Mouse (Mus musculus) small intestine, adult 2 months (tissue): ENCODE data around the gene Tpr. TPM values are rescaled to one million over a fixed set of nuclear protein-coding genes. Genes with fewer than 3 reads are reported as not detected.

Experiments
- H3K27ac ChIP-seq: fragments of 200-500 bp; 2 replicates; pipeline ENCODE4 v1.5.1; 2012; ENCODE audit warnings: low read depth, low read length, control low read depth, inconsistent platforms; ENCODE audit not compliant: insufficient read depth
- H3K27me3 ChIP-seq: fragments of 200-500 bp; 2 replicates; pipeline ENCODE4 v1.6.1; 2012; ENCODE audit warnings: mild to moderate bottlenecking, moderate library complexity, low read length, inconsistent platforms; ENCODE audit not compliant: control insufficient read depth, insufficient read depth
- H3K36me3 ChIP-seq: fragments of 200-500 bp; 2 replicates; pipeline ENCODE4 v1.6.1; 2012; ENCODE audit warnings: mild to moderate bottlenecking, low read length, control low read depth, inconsistent platforms; ENCODE audit not compliant: control insufficient read depth, insufficient read depth
- H3K4me1 ChIP-seq: fragments of 200-500 bp; 2 replicates; pipeline ENCODE4 v1.6.1; 2012; ENCODE audit warnings: low read length, inconsistent platforms, mixed read lengths; ENCODE audit not compliant: control insufficient read depth, insufficient read depth, insufficient read length
- H3K4me3 ChIP-seq: fragments of 200-500 bp; 2 replicates; pipeline ENCODE4 v1.5.1; 2012; ENCODE audit warnings: low read depth, mild to moderate bottlenecking, control low read depth, inconsistent platforms, low read length, moderate library complexity
- CTCF ChIP-seq: fragments of 200-500 bp; IDR thresholded peaks from 2 replicates; pipeline ENCODE4 v1.5.1; 2012; ENCODE audit warnings: low read depth, mild to moderate bottlenecking, control low read depth, inconsistent platforms, low read length, moderate library complexity, mixed read lengths; ENCODE audit not compliant: insufficient replicate concordance, insufficient read length; ENCODE audit errors: extremely low read depth
- POLR2A ChIP-seq: fragments of 200-500 bp; IDR thresholded peaks from 2 replicates; pipeline ENCODE4 v1.6.1; 2012; ENCODE audit warnings: low read depth, mild to moderate bottlenecking, control low read depth, inconsistent platforms, low read length, moderate library complexity
- WGBS: fragments of 180-500 bp; shearing (Covaris S2); methylation state at CpG from one replicate; pipeline ENCODE4 v1.1.7; 2018; 5-methylcytosine and 5-hydroxymethylcytosine counted together
- polyA plus RNA-seq: library from polyadenylated mRNA; depleted of rRNA; stranded (reverse); fragments of >200 nt; gene quantifications from 2 replicates; pipeline ENCODE4 v1.2.3, GENCODE M21; 2012

Tpr gene
- polyA plus RNA-seq, 1 experiment: 29.9 TPM

- H3K36me3 ChIP-seq: no peaks in the 10 kb centered on the region
- WGBS: 33% methylated on average over 7 of the region's 7 CpGs
- H3K4me3 ChIP-seq: no peak overlapping the region
- no peaks in the 10 kb centered on the region for H3K4me1 ChIP-seq
- H3K27me3 ChIP-seq: no peaks in the 10 kb centered on the region
- H3K27ac ChIP-seq: no peak overlapping the region
- no peak for TF ChIP-seq POLR2A
- TF ChIP-seq CTCF: no peak
These were observed 68.0 kb downstream of the Tpr start for GRCm38 (mm10) chr1:150460595-150460994.

DNA sequence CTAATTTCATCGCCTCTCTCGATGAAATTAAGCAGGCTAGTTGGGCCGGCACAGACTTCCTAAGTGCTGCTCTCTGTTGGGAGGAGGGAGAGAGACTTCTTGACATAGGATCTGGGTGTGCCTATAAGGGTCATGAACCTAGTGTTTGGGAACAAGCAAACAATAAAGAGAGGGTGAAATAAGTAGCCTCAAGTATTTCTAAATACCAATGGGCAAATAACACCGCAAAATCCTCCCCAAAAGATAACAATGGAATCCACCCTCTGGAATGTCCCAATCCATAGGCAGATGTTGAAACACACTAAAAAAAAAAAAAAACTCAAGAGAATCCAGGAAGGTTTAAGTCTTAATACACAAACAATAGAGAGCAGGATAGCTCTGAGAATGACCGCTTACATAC, 70.4 kb downstream of the Tpr start:
- Histone ChIP-seq H3K36me3 (no peaks in the 10 kb centered on the region), H3K27ac (no peak overlapping the region), H3K4me3 (no peak overlapping the region), H3K4me1 (no peaks in the 10 kb centered on the region), H3K27me3 (no peaks in the 10 kb centered on the region)
- WGBS: 42% methylated on average over 5 of the region's 5 CpGs
- no peak for TF ChIP-seq POLR2A
- no peak for TF ChIP-seq CTCF

DNA sequence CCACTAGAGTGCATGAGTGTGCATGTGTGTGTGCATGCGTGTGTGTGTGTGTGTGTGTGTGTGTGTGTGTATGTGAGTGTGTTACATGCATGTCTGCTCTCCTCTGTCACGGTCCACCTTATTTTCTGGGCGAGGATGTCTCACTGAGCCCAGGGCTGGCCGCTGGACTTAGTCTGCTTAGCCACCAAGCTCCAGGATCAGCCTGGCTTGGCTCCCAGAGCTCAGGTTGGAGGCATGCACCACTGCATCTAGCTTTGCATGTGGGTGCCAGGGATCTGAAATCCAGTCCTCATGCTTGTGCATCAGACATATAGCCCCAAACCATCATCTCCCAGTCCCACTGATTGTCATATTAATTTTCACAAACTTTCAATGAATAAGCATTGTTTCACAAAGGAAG, 71.1 kb downstream of the Tpr start:
- WGBS: 82% methylated on average over 4 of the region's 4 CpGs
- Histone ChIP-seq H3K4me3 (no peak overlapping the region), H3K4me1 (no peaks in the 10 kb centered on the region), H3K36me3 (no peaks in the 10 kb centered on the region), H3K27me3 (no peaks in the 10 kb centered on the region), H3K27ac (no peak overlapping the region)
- TF ChIP-seq CTCF (no peak), POLR2A (no peak)

GRCm38 (mm10) chr1:150465364-150465763, 72.7 kb downstream of the Tpr start:
- WGBS: 75% methylated on average over 10 of the region's 10 CpGs
- Histone ChIP-seq H3K27ac (no peak overlapping the region), H3K36me3 (no peaks in the 10 kb centered on the region), H3K4me1 (no peaks in the 10 kb centered on the region), H3K27me3 (no peaks in the 10 kb centered on the region), H3K4me3 (no peak overlapping the region)
- TF ChIP-seq POLR2A: no peak
- no peak for TF ChIP-seq CTCF

DNA sequence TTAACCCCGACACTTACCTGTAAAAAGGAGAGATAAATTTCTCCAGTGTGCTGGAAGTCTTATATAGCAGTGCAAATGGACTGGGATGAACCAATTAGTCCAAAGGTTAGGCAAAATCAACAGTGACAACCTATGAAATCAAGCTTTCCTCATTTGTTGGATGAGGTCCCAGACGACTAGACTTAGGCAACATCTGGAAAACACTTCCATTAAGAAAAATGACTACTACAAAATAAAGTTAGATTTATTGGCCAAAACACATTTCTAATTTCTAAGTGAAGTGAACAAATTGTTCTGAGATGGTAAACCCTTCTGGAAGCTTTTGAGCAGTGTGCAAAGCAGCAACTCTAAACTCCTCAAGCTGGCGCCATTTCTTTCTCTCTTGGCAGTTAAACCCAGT, 73.5 kb downstream of the Tpr start, which contains the start of gene Prg4:
Prg4 (minus strand) TSS at position 34 of the 400 bp plus-strand sequence.
- H3K27ac ChIP-seq: no peak within 1 kb of the TSS
- TF ChIP-seq POLR2A: no peak
- no peak for TF ChIP-seq CTCF
- H3K4me1 ChIP-seq: no peaks in the 10 kb centered on the region
- H3K4me3 ChIP-seq: no peak within 1 kb of the TSS
- no peaks in the 10 kb centered on the region for H3K27me3 ChIP-seq
- no peaks in the 10 kb centered on the region for H3K36me3 ChIP-seq
- 52% methylated on average over 3 of the region's 3 CpGs for WGBS

- Histone ChIP-seq H3K4me3 (no peak overlapping the region), H3K27ac (no peak overlapping the region), H3K27me3 (no peaks in the 10 kb centered on the region), H3K4me1 (no peaks in the 10 kb centered on the region), H3K36me3 (no peaks in the 10 kb centered on the region)
- no peak for TF ChIP-seq POLR2A
- TF ChIP-seq CTCF: no peak
- WGBS: 80% methylated on average over 3 of the region's 3 CpGs
These were observed 77.4 kb downstream of the Tpr start for GRCm38 (mm10) chr1:150469992-150470391.

DNA sequence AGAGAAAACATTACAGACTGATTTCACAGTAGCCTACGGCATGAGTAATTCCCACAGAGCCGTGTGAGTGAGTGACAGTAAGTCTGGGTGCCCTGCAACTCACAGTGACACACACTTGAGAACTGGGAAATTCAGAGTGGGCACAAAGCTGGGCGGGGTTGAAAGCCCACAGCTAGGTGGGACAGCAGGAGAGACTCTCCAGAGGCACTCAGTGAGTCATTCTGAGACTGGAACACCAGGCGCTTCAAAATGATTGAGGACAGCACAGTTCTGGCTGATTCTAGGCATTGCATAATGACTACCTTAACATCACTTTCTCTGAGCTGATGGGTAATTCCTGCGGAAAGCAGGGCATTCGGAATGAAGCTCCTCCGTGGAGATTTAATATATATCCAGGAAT, 79.9 kb downstream of the Tpr start:
- 80% methylated on average over 7 of the region's 7 CpGs for WGBS
- H3K27ac ChIP-seq: no peak overlapping the region
- TF ChIP-seq POLR2A (no peak), CTCF (no peak)
- H3K27me3 ChIP-seq: no peaks in the 10 kb centered on the region
- no peaks in the 10 kb centered on the region for H3K4me1 ChIP-seq
- H3K4me3 ChIP-seq: no peak overlapping the region
- no peaks in the 10 kb centered on the region for H3K36me3 ChIP-seq

DNA sequence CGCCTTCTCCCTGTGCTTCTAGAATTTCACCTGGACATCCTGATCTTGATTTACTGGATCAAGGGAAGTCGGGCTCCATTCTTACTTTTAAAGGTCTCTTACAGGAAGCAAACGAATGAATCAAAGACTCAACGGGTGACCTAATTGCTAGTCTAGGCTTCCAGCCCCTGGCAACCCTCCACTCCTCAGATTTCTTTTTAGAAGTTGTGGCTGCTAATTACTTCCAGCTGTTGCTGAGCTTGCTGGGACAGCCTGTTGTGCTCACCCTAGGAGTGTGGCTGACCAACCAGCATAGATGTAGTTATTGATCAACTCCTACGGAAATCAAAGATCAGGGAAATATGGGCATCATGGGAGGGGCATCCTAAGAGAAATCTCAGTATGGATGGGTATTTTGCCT, 88.0 kb downstream of the Tpr start:
- Histone ChIP-seq H3K36me3 (no peaks in the 10 kb centered on the region), H3K27ac (no peak overlapping the region), H3K4me1 (no peaks in the 10 kb centered on the region), H3K4me3 (no peak overlapping the region), H3K27me3 (no peaks in the 10 kb centered on the region)
- WGBS: 77% methylated on average over 5 of the region's 5 CpGs
- TF ChIP-seq CTCF: no peak
- TF ChIP-seq POLR2A: no peak
